Mouse (Mus musculus) inflammation-experienced regulatory T-cells, adult 16 weeks (primary cell): ENCODE measurements around the gene Dgkd. TPM values are rescaled to one million over a fixed set of nuclear protein-coding genes. Genes with fewer than 3 reads are reported as not detected.

ENCODE experiments used
- polyA plus RNA-seq: library from polyadenylated mRNA; unstranded; fragments of 100-300 nt; shearing (Covaris generic); gene quantifications from one replicate; pipeline ENCODE4 v1.2.1, GENCODE M21; 2017

Gene Dgkd
- 61.9 TPM for polyA plus RNA-seq

GRCm38 (mm10) chr1:87852892-87853600, at the start of gene Dgkd:
Dgkd (plus strand) TSS chr1:87853287.

DNA sequence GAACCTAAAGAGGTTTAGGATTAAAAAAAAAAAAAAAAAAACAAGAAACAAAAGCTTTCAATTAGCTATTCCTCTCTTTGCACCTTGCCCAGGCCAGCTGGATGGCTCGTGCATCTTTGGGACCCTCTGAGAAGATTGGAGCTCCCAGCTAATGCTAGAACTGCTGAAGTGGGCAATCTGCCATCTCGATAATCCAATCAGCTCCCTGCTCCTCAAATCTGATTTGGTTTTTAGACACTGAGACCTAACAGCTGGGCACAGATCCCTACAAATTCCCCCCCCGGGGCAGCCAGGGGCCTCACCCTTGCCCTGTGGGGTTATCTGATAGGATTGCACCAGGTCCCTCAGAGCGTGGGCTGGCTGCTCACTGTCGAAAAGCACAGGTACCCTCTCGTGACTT, 49.5 kb upstream of the Dgkd start, which contains the start of gene Sag:
Sag (plus strand) TSS at position 105 of the 400 bp plus-strand sequence.

Other genes with a start within 250 kb of the Dgkd start
- gene Inpp5d, start 233.0 kb upstream of the Dgkd start, polyA plus RNA-seq: 255 TPM
- gene Atg16l1, start 97.4 kb upstream of the Dgkd start, polyA plus RNA-seq: 39.6 TPM
- gene Sag, start 49.6 kb upstream of the Dgkd start, polyA plus RNA-seq: 4.3 TPM
- 27.2 TPM for gene Usp40, start 155.3 kb downstream of the Dgkd start, polyA plus RNA-seq
- not detected for gene Ugt1a10, start 202.1 kb downstream of the Dgkd start, polyA plus RNA-seq
- not detected for gene Ugt1a9, start 217.5 kb downstream of the Dgkd start, polyA plus RNA-seq
- not detected for gene Ugt1a8, start 234.5 kb downstream of the Dgkd start, polyA plus RNA-seq
- gene Ugt1a7c, start 241.8 kb downstream of the Dgkd start, polyA plus RNA-seq: 0.89 TPM
- gene Ugt1a6b, start 250.0 kb downstream of the Dgkd start, polyA plus RNA-seq: 0.46 TPM